Mouse (Mus musculus): Measurements from ENCODE around the gene Brca1.
"Not testable (repeated sequence)": the region's sequence is repeated elsewhere in the genome, so short reads cannot be mapped to it uniquely, and the experiment has no call there.

The Brca1 gene

DNA sequence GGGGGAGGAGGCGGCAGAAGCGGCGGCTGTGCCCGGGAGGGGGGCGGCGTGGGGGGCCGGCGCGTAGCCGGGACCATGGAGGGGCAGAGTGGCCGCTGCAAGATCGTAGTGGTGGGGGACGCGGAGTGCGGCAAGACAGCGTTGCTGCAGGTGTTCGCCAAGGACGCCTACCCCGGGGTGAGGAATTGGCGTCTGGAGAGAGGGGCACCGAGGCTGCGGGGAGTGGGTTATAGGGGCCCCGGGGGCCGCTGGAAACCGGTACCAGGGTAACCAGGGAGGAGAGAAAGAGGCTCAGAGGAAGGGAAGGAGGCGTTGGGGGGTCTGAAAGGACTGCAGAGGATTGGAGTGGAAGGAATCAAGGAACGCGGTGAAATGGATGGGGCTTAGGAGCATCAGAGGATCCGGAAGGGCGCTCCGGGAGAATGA lies 83.5 kb downstream of the Brca1 start:
- DNase-seq: no peak

DNA sequence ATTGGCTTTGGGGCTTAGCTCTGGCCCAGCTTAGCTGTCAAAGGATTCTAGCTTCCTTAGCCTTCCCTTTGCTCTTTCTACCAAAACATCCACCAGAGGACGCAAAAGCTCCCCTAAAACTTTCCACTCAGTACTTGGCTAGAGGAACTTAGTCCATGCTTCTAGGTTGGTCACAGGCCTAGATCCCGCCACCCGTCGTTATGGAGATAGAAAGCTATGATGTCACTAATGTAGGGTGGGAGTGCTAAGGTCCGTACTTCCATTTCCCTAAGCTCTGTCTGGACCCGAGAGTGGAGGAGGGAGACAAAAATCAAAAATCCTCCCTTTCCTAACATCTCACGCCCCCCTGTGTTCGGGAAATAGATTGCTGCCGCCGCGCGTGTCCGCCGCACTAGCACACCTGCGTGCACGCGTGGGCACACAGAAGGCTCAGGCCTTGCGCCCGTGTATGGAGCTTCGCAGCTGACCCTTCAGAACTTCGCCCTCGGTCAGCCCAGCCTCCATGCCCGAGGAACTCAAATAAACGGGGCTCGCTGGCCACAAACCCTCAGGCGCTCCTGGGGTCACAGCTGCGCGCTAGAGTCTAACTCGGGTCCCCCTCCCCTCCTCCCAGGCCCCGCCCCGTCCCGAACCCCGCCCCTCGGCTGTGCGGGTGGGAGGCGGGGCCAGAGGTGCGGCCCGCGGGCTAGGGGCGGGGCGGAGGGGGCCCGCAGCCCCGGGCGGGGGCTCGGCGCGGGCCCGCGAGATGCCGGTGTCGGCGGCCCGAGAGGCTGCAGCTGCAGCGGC lies 84.1 kb downstream of the Brca1 start:
- DNase-seq: peak; percentile 71

- DNase-seq: peak; percentile 22
Observed at GRCm38 (mm10) chr11:101466552-101466950, 85.2 kb downstream of the Brca1 start.

- DNase-seq: peak; percentile 50
Observed at GRCm38 (mm10) chr11:101465869-101466551, 85.7 kb downstream of the Brca1 start, which contains the start of gene Vat1. TSS of gene Vat1 (minus strand) at chr11:101466230.

GRCm38 (mm10) chr11:101465101-101465868 lies 86.5 kb downstream of the Brca1 start:
- peak; percentile 52 for DNase-seq

DNA sequence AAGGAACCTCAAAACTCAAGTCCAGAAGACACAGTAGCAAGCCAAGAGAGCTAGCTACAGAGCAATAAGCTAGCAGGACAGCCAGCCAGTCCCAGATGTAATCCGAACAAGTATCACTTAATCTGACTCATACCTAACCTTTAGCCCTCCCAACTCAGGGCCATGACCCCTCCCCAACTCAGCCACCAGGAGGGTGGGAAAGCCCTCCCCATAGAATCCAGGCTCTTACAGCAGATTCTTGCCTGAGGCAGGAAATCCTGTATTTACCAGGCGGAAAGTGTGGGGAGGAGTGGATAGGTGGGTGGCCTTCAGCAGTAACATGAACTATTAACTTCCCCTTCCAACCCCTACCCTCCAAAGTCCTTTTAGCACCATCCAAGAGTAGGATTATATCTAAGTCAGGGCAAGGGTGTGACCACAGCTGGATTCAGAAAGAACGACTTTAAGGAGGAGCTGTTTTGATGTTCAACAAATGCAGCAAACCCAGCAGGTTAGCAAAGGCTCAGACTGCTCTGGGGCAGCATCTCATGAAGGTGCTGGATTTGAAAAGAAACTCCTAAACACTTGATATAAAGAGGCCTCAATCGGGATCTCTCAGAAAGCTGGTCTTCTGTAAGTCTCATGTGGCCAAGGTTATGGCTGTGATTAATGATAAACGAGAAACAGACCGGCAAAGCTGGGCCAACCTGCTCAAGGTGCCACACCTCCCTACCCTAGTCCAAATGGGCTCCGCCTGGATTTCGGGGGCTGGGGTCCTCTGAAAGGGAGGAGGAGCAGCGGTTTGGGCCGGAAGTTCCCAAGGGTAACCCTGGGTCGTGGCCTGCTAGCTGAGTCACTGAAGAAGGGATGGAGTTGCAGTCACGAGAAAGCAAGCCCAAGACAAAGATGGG lies 87.3 kb downstream of the Brca1 start, which contains the start of gene Rnd2:
Gene Rnd2, plus strand, starts transcription at position 789 of the 890 bp plus-strand sequence.
- DNase-seq: no peak

DNA sequence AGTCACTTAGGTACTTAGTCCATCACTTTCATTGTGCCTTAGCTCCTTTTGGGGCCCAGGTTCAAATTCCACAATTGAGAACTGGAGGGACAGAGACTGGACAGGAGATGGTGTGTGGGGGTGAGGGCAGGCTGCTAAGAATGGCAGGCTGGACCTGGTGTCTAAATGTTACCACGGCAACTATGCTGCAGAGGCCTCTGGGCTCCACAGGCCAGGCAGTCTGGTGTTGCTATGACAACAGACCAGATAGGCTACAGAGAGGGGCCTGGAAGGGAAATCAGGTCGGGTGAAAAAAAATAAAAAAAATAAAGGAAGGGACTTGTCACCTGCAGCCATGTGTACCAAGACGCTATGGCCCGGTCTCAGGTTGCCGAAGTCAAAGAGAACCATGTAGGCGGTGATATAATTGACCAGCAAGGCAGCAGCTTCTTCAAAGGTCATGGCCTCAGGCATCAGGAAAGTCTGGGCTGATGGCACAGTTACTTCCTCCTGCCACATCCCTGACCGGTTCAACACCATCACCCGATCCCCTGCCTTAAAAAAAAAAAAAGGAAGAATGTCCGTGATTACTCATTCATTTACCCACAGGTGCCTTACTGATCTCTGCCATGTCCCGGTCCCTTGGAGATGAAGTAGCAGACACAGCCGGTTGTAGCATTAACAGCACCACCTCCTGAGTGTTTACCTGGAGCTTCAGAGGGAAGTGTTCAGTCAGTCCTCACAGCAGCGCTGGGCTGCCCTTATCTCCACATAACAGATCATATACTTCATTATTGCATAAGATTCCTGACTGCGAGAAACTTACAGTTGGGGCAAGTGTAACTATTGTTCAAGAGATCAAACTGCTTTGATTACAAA lies 88.9 kb downstream of the Brca1 start:
- DNase-seq: no peak

GRCm38 (mm10) chr11:101462141-101462540 lies 89.6 kb downstream of the Brca1 start:
- no peak for DNase-seq

DNA sequence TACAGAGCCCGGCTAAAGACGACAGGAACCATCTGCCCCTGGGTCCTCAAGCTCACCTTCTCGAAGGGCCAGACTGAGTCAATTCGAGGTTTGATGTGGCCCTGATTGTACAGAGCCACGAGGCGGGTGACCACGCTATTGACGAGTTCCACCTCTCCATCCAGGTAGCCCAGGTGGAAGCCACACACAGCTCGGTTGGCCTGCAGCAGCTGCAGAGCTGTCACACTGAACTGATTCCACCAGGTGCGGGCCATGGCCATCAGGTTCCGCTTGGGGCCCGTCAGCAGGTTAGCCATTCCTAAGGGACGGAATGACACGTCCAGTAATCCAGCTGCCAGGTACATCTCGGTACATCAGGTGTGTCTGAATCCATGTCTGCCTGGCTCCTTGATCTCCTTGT lies 91.4 kb downstream of the Brca1 start:
- DNase-seq: no peak

DNA sequence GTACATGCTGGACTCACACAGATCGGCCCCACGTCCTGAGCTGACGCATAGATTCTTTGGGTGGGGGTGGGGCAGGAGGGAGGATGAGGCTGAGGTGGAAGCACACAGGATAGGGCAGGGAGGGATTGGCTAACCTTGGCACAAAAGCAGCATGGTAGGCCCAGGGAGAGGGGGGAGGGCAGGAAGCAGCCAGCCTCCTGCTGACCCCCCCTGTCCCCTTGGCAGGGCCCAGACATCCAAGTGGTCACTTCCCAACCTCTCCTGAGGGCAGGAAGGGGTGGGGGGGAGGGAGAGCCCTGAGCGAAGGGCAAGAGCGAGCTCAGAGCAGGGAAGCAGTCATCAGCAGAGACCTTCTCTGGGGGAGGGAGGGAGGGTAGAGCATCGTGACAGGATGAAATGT lies 92.0 kb downstream of the Brca1 start:
- DNase-seq: no peak

GRCm38 (mm10) chr11:101458217-101458616 lies 93.5 kb downstream of the Brca1 start:
- DNase-seq: no peak

DNA sequence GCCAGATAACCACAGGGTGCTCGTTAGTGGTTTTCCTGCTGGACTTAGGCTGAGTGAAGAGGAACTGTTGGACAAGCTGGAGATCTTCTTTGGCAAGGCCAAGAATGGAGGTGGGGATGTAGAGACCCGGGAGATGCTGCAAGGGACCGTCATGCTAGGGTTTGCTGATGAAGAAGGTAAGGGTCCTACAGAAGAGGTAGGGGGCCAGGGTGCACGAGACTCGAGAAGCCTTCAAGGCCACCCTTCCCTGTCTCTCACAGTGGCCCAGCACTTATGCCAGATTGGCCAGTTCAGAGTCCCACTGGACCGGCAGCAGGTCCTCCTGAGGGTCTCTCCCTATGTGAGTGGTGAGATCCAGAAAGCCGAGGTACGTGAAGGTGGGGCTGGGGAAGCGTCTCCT lies 94.1 kb downstream of the Brca1 start:
- no peak for DNase-seq

DNA sequence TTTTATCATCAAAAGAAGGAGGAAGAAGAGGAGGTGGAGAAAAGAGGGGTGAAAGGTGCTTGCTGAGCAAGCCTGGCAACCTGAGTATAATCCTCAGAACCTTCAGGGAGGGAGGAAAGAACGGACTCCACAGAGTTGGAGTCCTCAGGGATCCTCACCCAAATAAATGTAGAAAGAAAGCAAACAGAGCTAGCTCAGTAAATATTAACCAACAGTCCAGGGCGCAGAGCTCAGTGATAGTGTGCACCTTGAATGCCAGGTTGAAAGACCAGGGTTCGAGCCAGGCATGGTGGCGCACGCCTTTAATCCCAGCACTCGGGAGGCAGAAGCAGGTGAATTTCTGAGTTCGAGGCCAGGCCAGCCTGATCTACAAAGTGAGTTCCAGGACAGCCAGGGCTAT lies 96.1 kb downstream of the Brca1 start:
- DNase-seq: no peak

DNA sequence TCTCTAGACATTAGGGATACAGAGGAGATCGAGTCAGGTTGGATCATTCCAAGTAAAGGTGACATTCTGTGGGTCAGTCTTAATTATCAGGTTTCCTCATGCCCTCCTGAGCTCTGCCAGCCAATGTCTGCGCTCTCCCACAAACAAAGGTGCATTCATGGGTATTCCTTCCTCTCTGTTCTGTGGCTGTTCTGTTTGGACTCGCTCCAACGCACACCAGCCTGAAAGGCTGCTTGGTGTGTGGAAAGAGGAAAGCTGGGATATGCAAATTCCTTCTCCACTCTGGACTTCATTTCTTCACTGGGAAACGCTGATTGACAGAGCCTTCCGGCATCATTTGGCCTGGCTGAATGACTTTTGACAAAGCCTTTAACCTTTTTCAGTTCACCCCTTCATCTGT lies 97.1 kb downstream of the Brca1 start:
- DNase-seq: no peak

- DNase-seq: no peak
Observed at GRCm38 (mm10) chr11:101452093-101452774, 99.5 kb downstream of the Brca1 start.

- DNase-seq: no peak
Observed at GRCm38 (mm10) chr11:101451536-101451935, 100.2 kb downstream of the Brca1 start.

DNA sequence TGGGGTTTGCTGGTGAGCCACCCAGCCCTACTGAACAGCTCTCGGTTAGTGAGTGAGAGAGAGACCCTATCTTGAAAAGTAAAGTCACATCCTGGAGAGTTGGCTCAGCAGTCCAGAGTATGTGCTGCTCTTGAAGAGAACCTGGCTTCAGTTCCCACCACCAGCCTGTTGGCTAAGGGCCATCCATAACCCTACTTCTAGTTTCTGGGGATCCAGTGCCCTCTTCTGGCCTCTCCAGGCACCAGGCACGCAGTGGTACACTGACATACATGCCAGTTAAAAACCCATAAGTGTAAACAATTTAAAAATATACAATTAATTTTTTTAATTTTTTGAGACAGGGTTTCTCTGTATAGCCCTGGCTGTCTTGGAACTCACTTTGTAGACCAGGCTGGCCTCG lies 101.4 kb downstream of the Brca1 start:
- DNase-seq: no peak

- DNase-seq: not testable (repeated sequence)
Observed at GRCm38 (mm10) chr11:101449596-101449995, 102.2 kb downstream of the Brca1 start.

DNA sequence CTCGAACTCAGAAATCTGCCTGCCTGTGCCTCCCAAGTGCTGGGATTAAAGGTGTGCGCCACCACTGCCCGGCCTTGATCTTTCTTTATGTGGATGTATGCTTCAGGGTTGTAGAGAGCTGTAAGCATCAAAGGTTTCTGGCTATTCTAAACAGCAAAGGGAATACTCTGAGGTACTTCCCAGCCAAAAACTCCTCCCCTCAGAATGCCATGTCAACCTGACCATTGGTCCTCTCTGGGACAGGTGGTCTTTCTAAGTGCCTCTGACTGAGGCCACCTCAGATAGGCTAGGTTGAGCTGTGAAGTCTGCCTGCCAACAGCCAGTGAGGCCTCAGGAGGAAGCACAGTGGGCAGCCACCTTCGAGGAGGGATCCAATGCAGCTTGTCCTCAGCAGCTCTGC lies 102.9 kb downstream of the Brca1 start:
- no peak for DNase-seq

DNA sequence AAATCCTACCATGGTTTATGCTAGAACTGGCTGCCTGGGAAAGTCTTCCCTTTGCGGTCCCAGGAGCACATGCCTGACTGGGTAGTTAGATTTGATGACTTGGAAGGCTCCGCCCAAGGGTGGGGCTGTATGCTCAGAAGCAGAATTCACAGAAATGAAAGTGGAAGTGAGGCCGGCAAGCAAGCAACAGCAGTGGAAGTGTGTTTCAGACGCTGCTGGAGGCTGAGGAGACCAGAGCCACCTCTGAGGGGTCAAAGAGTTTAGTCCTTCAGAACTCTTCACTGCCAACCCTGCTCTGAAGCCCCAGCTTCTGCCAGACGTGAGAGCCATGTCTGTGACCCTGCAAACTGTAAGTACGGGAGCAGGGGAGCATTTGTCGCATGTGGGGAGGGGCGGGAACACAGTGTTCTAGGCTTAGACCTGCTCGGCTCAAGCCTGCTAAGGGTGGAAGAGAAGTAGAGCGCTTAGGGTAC lies 103.4 kb downstream of the Brca1 start, which contains the start of gene Ifi35:
Gene Ifi35, plus strand, starts transcription at position 134 of the 473 bp plus-strand sequence.
- no peak for DNase-seq

- DNase-seq: no peak
Observed at GRCm38 (mm10) chr11:101447786-101448185, 104.0 kb downstream of the Brca1 start.

All from cerebellum, adult 9-11 months (tissue).